12 mouse cellular contexts compared by ENCODE assay signal in the genomic region with DNA sequence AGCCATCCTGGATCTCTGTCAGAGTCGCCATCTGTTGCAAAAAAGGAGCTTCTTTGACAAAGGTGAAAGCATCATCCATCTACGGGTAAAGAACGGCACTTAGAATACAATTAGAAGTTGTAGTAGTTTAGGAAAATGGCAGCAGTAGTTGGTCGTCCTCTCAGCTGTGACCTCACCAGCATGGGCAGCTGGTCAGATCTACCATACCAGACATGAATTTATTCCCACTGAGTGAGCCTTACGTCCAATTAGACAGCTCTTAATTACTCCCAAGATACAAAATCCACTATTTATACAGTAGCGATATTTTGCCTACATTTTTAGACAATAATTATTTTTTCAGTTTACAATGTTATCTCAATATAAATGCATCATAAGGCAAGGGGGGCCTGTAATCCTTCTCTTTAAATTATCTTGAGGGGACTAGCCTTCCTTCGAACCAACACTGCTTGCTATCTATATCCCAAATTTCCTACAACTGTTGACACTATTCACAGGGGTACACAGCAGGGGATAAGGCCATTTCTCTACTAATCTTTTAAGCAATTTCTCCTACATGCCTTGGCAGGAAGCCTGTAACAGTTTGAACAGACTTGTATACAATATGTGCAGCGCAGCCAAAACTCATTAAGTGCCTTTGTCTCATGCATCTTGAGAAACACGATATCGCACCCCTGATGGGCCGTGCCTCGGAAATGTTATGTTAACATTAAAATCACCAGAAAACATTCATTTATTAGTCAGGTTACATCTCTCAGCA.
DNase-seq lines count a peak whose midpoint lies in the region; ATAC-seq and TF ChIP-seq lines count a peak whose summit lies in the region.
"Had no signal": no experiment of that assay in that cellular context is flagged by ENCODE, and none has a peak within 500 bp of the region (broad histone marks: within the 10 kb centered on the region; RNA-seq: fewer than 3 reads in every experiment).

No protein-coding gene starts in this region.

- no peak for ATAC-seq in intestine, embryonic 14.5 days (replicated peaks; ENCODE audit: low FRiP score, low TSS enrichment, low read depth)
- ATAC-seq in intestine, embryonic 15.5 days = no peak
- 0 out of 2 replicates have a peak, but pooled peaks have one; percentile 24 for ATAC-seq in hindbrain, postnatal 0 days
- ATAC-seq: Patski had no signal

- H3K27ac ChIP-seq in intestine, embryonic 14.5 days (ENCODE audit: low read depth) = no peak overlapping the region
- H3K27ac ChIP-seq in intestine, embryonic 15.5 days = no peak overlapping the region
- H3K27ac ChIP-seq in hindbrain, postnatal 0 days = no peak overlapping the region
- H3K27ac ChIP-seq in kidney, adult 2 months (ENCODE audit: insufficient read depth, low read depth, low read length) = no peak overlapping the region
- H3K27ac ChIP-seq: neural tube, embryonic 13.5 days had no signal

- H3K4me2 ChIP-seq in intestine, embryonic 14.5 days (ENCODE audit: low read length) = no peak overlapping the region
- H3K4me2 ChIP-seq in intestine, embryonic 15.5 days (replicated peaks) = no peak overlapping the region
- no peak overlapping the region for H3K4me2 ChIP-seq in hindbrain, postnatal 0 days (ENCODE audit: low read depth, low read length)
- H3K4me2 ChIP-seq: neural tube, embryonic 13.5 days had no signal

- no peaks in the 10 kb centered on the region for H3K27me3 ChIP-seq in intestine, embryonic 14.5 days (replicated peaks; ENCODE audit: control insufficient read depth, insufficient read depth, low read length)
- H3K27me3 ChIP-seq in intestine, embryonic 15.5 days (replicated peaks) = no peaks in the 10 kb centered on the region
- H3K27me3 ChIP-seq in hindbrain, postnatal 0 days (ENCODE audit: insufficient read depth, low read length) = no peaks in the 10 kb centered on the region
- no peaks in the 10 kb centered on the region for H3K27me3 ChIP-seq in kidney, adult 2 months (replicated peaks; ENCODE audit: control insufficient read depth, insufficient read depth, low read length)
- H3K27me3 ChIP-seq: neural tube, embryonic 13.5 days had no signal

- no peak overlapping the region for H3K9ac ChIP-seq in intestine, embryonic 14.5 days (ENCODE audit: low read length)
- no peak overlapping the region for H3K9ac ChIP-seq in intestine, embryonic 15.5 days
- H3K9ac ChIP-seq in hindbrain, postnatal 0 days (replicated peaks; ENCODE audit: low read length) = no peak overlapping the region
- H3K9ac ChIP-seq: neural tube, embryonic 13.5 days had no signal

- 0 out of 2 replicates have a peak, but pooled peaks cover 7% of the 10 kb centered on the region for H3K4me1 ChIP-seq in intestine, embryonic 14.5 days (replicated peaks; ENCODE audit: control insufficient read depth, insufficient read depth, low read length)
- no peaks in the 10 kb centered on the region for H3K4me1 ChIP-seq in intestine, embryonic 15.5 days (replicated peaks)
- no peaks in the 10 kb centered on the region for H3K4me1 ChIP-seq in hindbrain, postnatal 0 days (ENCODE audit: insufficient read depth, low read length)
- H3K4me1 ChIP-seq in kidney, adult 2 months (ENCODE audit: control insufficient read depth, insufficient read depth, low read length) = no peaks in the 10 kb centered on the region

- no peaks in the 10 kb centered on the region for H3K9me3 ChIP-seq in intestine, embryonic 14.5 days (ENCODE audit: control insufficient read depth, low read length)
- H3K9me3 ChIP-seq in intestine, embryonic 15.5 days = no peaks in the 10 kb centered on the region
- no peaks in the 10 kb centered on the region for H3K9me3 ChIP-seq in hindbrain, postnatal 0 days (ENCODE audit: low read length)
- H3K9me3 ChIP-seq: neural tube, embryonic 13.5 days had no signal

- peak; percentile 13 for DNase-seq in intestine, embryonic 14.5 days (ENCODE audit: low spot score)
- DNase-seq in right cerebral cortex, postnatal 25 days = peak; percentile 3
- DNase-seq in right cerebral cortex, postnatal 36 days (ENCODE audit: low spot score in 2 of 2) = no peak
- peak; percentile 76 for DNase-seq in hindbrain, postnatal 0 days (ENCODE audit: low spot score)
- no peak for DNase-seq in layer of hippocampus, adult 9-11 months
- DNase-seq in kidney, adult 2 months = no peak
- DNase-seq: adrenal gland, adult 8-10 months; cerebellum, adult 11 months; kidney, adult 11 months had no signal

- no peak for TF ChIP-seq CTCF in hindbrain, postnatal 0 days (IDR thresholded peaks at IDR 0.05; ENCODE audit: low read depth)
- TF ChIP-seq CTCF in kidney, adult 2 months (conservative IDR thresholded peaks at IDR 0.05; ENCODE audit: insufficient read depth, insufficient read length, low read depth, low read length) = no peak

- H3K4me3 ChIP-seq in intestine, embryonic 14.5 days (ENCODE audit: low read depth, low read length) = no peak overlapping the region
- H3K4me3 ChIP-seq in intestine, embryonic 15.5 days (replicated peaks) = no peak overlapping the region
- no peak overlapping the region for H3K4me3 ChIP-seq in hindbrain, postnatal 0 days (ENCODE audit: low read length)
- no peak overlapping the region for H3K4me3 ChIP-seq in kidney, adult 2 months (ENCODE audit: insufficient read depth, low read depth, low read length)
- H3K4me3 ChIP-seq: neural tube, embryonic 13.5 days had no signal

- no peaks in the 10 kb centered on the region for H3K36me3 ChIP-seq in intestine, embryonic 14.5 days (ENCODE audit: control insufficient read depth, insufficient read depth, low read length)
- no peaks in the 10 kb centered on the region for H3K36me3 ChIP-seq in intestine, embryonic 15.5 days
- no peaks in the 10 kb centered on the region for H3K36me3 ChIP-seq in hindbrain, postnatal 0 days (ENCODE audit: insufficient read depth, low read length)
- no peaks in the 10 kb centered on the region for H3K36me3 ChIP-seq in kidney, adult 2 months (ENCODE audit: control insufficient read depth, insufficient read depth, low read length)
- H3K36me3 ChIP-seq: neural tube, embryonic 13.5 days had no signal

- TF ChIP-seq POLR2A in kidney, adult 2 months (IDR thresholded peaks at IDR 0.05; ENCODE audit: low read depth, low read length) = no peak

- 76% methylated on average over 12 of the region's 12 CpGs for WGBS in intestine, embryonic 14.5 days
- WGBS in intestine, embryonic 15.5 days = 73% methylated on average over 12 of the region's 12 CpGs
- 40% methylated on average over 12 of the region's 12 CpGs for whole genome bisulfite sequencing in hindbrain, postnatal 0 days
- WGBS in kidney, adult 2 months = 81% methylated on average over 12 of the region's 12 CpGs

Comparison
In these comparisons a context has a peak if more than half of its experiments do, and no peak if none do; other contexts are left out.
1. DNase-seq: peak in intestine, embryonic 14.5 days (single experiment), right cerebral cortex, postnatal 25 days (single experiment) and hindbrain, postnatal 0 days (single experiment); none in right cerebral cortex, postnatal 36 days (0 of 2), layer of hippocampus, adult 9-11 months (single experiment) and kidney, adult 2 months (single experiment).